Mouse (Mus musculus) retina, embryonic 14.5 days (tissue): ENCODE measurements at regions not wholly inside any gene's neighbourhood (a gene's known extent, or its start where the extent isn't known, plus 50 kb on each side); places are given as distances from the start of the nearest gene placed in this dataset.
A peak's percentile ranks its signal among the peaks of the same experiment; 100 is the strongest.

ENCODE experiments used
- DNase-seq: peaks from one replicate; pipeline ENCODE4 v3.0.0-alpha.2; 2015; ENCODE audit warnings: low spot score

GRCm38 (mm10) chr6:25471721-25472120 is 218.8 kb downstream of the Gpr37 start:
- no peak for DNase-seq

DNA sequence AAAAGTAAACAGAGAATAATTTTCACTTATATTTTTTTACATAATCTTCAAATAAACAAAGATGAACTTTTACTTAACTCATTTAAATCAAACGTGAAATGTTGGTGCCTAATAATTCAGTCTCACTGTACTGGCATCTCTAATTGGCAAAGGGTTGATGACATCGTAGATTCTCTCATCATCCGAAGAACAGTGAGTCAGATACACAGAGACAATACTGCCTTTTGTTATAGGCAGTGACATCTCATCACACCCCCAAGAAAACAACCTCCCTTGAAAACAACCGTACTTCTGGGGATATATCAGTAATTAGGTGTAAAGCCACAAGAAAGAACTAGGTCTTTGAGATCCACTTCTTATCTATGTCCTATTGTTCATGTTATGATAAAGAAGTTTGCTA is 227.5 kb downstream of the Gpr37 start:
- no peak for DNase-seq

GRCm38 (mm10) chr6:25450451-25450850 is 240.1 kb downstream of the Gpr37 start:
- DNase-seq, result no peak

- no peak for DNase-seq
These were observed 240.6 kb downstream of the Gpr37 start for GRCm38 (mm10) chr6:25449968-25450367.

DNA sequence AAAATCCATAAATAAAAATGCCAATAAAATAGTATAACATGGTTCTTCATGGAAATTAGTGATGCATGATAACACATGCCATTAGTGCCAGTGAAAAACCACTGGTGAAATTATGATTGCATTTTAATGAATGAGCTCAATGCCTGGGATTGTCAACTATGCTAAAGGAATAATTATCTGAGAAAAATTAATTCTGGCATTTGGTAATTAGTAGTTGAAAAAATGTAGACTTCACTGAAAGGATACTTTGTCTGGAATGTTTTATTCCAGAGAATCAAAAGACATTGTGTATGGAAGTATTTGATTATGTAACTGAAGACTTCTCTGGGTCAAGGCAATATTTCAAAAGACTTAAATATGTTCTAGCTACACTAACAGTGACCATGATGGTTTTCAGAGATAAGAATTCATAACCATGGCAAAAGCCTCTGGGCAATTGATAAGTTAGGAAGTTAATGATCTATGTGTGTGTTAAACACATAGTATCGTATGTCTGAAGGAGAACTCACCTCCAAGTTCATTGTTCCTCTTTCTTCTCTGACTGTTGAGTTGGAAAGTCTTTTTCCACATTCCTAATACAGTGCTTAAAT is 245.1 kb downstream of the Gpr37 start:
- peak; percentile 78 for DNase-seq

DNA sequence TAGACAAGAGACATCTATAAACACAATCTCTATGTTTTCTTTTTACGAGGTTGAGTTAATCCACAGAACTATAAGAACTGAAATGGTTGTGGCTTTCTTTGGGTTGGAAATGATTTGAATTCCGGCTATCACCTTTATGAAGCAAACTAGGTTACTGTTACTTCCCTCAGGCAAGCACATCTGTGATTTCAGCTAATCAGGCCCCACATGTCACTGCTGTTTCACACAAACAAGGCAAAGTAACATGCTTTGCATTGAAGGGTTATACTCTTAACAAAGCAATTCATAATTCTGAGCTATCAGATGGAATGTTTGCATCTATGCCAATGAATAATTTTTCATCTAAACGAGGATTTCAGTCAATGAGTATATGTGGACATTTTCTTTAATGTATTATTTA is 246.4 kb downstream of the Gpr37 start:
- peak; percentile 41 for DNase-seq

GRCm38 (mm10) chr6:25443681-25444080 is 246.8 kb downstream of the Gpr37 start:
- no peak for DNase-seq

- DNase-seq, result peak; percentile 71
These were observed 248.4 kb downstream of the Gpr37 start for GRCm38 (mm10) chr6:25442096-25442495.

GRCm38 (mm10) chr6:25437875-25438274 is 252.7 kb downstream of the Gpr37 start:
- DNase-seq, result peak; percentile 79

GRCm38 (mm10) chr6:25429047-25429446 is 261.5 kb downstream of the Gpr37 start:
- DNase-seq, result no peak

DNA sequence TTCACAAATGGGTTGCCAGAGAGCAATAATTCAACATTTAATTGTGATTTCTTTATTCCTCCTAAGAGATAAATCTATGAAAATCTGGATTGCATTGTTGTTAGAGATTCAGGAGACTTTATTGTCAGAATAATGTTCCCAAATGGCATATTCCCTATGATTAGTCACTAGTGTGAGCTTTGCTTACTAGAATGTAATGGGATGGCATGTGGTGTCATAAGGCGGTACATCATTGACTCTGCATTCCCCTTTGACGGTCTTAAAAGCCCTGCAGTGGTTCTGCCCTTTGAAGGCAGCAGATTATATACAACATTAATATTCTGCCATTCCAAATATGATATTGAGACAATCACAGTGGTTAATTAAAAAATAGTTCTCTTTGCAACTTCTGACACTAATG is 271.7 kb downstream of the Gpr37 start:
- DNase-seq, result no peak

DNA sequence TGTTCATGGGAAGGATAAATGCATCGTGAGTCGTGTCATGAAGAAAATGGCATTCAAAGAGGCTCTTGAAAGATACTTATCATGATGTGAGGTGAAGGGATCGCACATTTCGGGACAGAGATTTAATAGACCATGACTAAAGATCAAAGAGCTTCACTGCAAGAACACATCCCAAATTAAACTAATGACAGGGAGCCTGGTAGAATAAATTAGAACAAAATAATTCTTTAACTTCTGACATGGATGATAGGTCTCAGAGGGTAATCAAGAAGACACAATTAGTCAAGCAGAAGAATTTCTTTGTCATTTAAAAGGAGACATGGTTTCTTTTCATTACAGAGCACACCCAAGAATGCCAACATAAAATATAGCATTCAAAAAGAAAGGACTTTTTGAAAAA is 300.7 kb downstream of the Gpr37 start:
- peak; percentile 75 for DNase-seq
